Comparison of ENCODE assay signal across 22 mouse cellular contexts in the genomic region with DNA sequence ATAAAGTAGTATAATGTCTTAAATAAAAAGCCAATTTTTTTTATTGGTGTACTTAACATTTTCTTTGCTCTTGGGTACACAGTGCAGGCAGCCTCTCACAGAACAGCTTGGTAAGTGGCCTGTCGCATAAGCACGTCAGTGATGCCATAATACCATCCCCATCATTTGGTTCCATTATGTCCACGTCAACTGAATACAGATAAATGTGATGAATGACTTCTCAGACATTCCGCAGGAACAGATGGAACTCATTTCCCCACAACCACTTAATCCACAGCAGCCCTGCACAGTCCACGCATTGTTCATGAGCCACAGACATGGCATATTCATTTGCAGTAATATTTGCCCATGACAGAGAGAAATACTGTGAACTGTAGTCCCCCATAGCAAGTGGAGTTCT.
A peak's percentile ranks its signal among the peaks of the same experiment; 100 is the strongest.
DNase-seq lines count a peak whose midpoint lies in the region; ATAC-seq lines count a peak whose summit lies in the region.
"Had no signal": no experiment of that assay in that cellular context is flagged by ENCODE, and none has a peak within 500 bp of the region (broad histone marks: within the 10 kb centered on the region; RNA-seq: fewer than 3 reads in every experiment).

No protein-coding gene starts in this region.

- no peaks in the 10 kb centered on the region for H3K36me3 ChIP-seq in forebrain, embryonic 13.5 days (ENCODE audit: poor library complexity, severe bottlenecking)
- no peaks in the 10 kb centered on the region for H3K36me3 ChIP-seq in forebrain, embryonic 10.5 days (replicated peaks)
- no peaks in the 10 kb centered on the region for H3K36me3 ChIP-seq in limb, embryonic 12.5 days
- no peaks in the 10 kb centered on the region for H3K36me3 ChIP-seq in limb, embryonic 10.5 days
- H3K36me3 ChIP-seq in embryonic facial prominence, embryonic 14.5 days (ENCODE audit: control insufficient read depth, insufficient read depth, low read length), result no peaks in the 10 kb centered on the region
- no peaks in the 10 kb centered on the region for H3K36me3 ChIP-seq in neural tube, embryonic 14.5 days (ENCODE audit: control insufficient read depth, insufficient read depth, low read length)
- H3K36me3 ChIP-seq: G1E; heart, embryonic 13.5 days; midbrain, embryonic 13.5 days had no signal

- H3K4me1 ChIP-seq in forebrain, embryonic 13.5 days, result no peaks in the 10 kb centered on the region
- no peaks in the 10 kb centered on the region for H3K4me1 ChIP-seq in forebrain, embryonic 10.5 days
- no peaks in the 10 kb centered on the region for H3K4me1 ChIP-seq in limb, embryonic 12.5 days (replicated peaks)
- no peaks in the 10 kb centered on the region for H3K4me1 ChIP-seq in limb, embryonic 10.5 days
- H3K4me1 ChIP-seq in embryonic facial prominence, embryonic 14.5 days (ENCODE audit: control insufficient read depth, insufficient read depth, low read length), result no peaks in the 10 kb centered on the region
- H3K4me1 ChIP-seq in neural tube, embryonic 14.5 days (ENCODE audit: control insufficient read depth, insufficient read depth, low read length), result no peaks in the 10 kb centered on the region
- H3K4me1 ChIP-seq: heart, embryonic 13.5 days; midbrain, embryonic 13.5 days had no signal

- no peak overlapping the region for H3K4me3 ChIP-seq in forebrain, embryonic 13.5 days
- H3K4me3 ChIP-seq in forebrain, embryonic 10.5 days, result no peak overlapping the region
- no peak overlapping the region for H3K4me3 ChIP-seq in limb, embryonic 12.5 days (replicated peaks)
- no peak overlapping the region for H3K4me3 ChIP-seq in limb, embryonic 10.5 days
- H3K4me3 ChIP-seq in embryonic facial prominence, embryonic 14.5 days (ENCODE audit: low read depth, low read length), result no peak overlapping the region
- H3K4me3 ChIP-seq in neural tube, embryonic 14.5 days (ENCODE audit: low read depth, low read length), result no peak overlapping the region
- H3K4me3 ChIP-seq: heart, embryonic 13.5 days; layer of hippocampus, adult 2 months; midbrain, embryonic 13.5 days had no signal

- H3K9ac ChIP-seq in forebrain, embryonic 13.5 days, result no peak overlapping the region
- H3K9ac ChIP-seq in limb, embryonic 12.5 days (replicated peaks), result no peak overlapping the region
- no peak overlapping the region for H3K9ac ChIP-seq in embryonic facial prominence, embryonic 14.5 days (ENCODE audit: low read depth, low read length)
- H3K9ac ChIP-seq in neural tube, embryonic 14.5 days (replicated peaks; ENCODE audit: low read depth, low read length), result no peak overlapping the region
- H3K9ac ChIP-seq: heart, embryonic 13.5 days; liver, postnatal 0 days; midbrain, embryonic 13.5 days had no signal

- ATAC-seq in forebrain, embryonic 13.5 days, result peak; percentile 53; the same call in 1 of the 2 replicates
- ATAC-seq in limb, embryonic 12.5 days (ENCODE audit: insufficient number of reproducible peaks, insufficient read depth, low FRiP score, low TSS enrichment, low read depth), result 0 out of 2 replicates have a peak, but pooled peaks have one; percentile 52
- ATAC-seq in embryonic facial prominence, embryonic 14.5 days (ENCODE audit: low read depth), result no peak
- ATAC-seq in neural tube, embryonic 14.5 days (ENCODE audit: low read depth), result peak; percentile 76; the same call in 1 of the 2 replicates
- ATAC-seq: inflammation-experienced regulatory T-cells, adult 6 months; liver, postnatal 0 days; midbrain, embryonic 13.5 days had no signal

- H3K9me3 ChIP-seq in forebrain, embryonic 13.5 days (replicated peaks), result no peaks in the 10 kb centered on the region
- H3K9me3 ChIP-seq in forebrain, embryonic 10.5 days, result no peaks in the 10 kb centered on the region
- H3K9me3 ChIP-seq in limb, embryonic 12.5 days, result 0 out of 2 replicates have a peak, but pooled peaks cover 3% of the 10 kb centered on the region
- no peaks in the 10 kb centered on the region for H3K9me3 ChIP-seq in limb, embryonic 10.5 days (replicated peaks)
- no peaks in the 10 kb centered on the region for H3K9me3 ChIP-seq in embryonic facial prominence, embryonic 14.5 days (ENCODE audit: control insufficient read depth, low read length)
- H3K9me3 ChIP-seq in neural tube, embryonic 14.5 days (ENCODE audit: control insufficient read depth, low read length), result no peaks in the 10 kb centered on the region
- H3K9me3 ChIP-seq: heart, embryonic 13.5 days; midbrain, embryonic 13.5 days had no signal

- no peak overlapping the region for H3K4me2 ChIP-seq in forebrain, embryonic 13.5 days
- H3K4me2 ChIP-seq in limb, embryonic 12.5 days, result no peak overlapping the region
- H3K4me2 ChIP-seq in embryonic facial prominence, embryonic 14.5 days (ENCODE audit: low read depth, low read length), result no peak overlapping the region
- H3K4me2 ChIP-seq in neural tube, embryonic 14.5 days (ENCODE audit: low read depth, low read length), result no peak overlapping the region
- H3K4me2 ChIP-seq: heart, embryonic 13.5 days; midbrain, embryonic 13.5 days had no signal

- WGBS in forebrain, embryonic 13.5 days, result 79% methylated on average over 5 of the region's 5 CpGs
- 78% methylated on average over 5 of the region's 5 CpGs for WGBS in forebrain, embryonic 10.5 days
- 42% methylated on average over 5 of the region's 5 CpGs for WGBS in limb, embryonic 12.5 days
- WGBS in limb, embryonic 10.5 days, result 51% methylated on average over 5 of the region's 5 CpGs
- 28% methylated on average over 5 of the region's 5 CpGs for WGBS in embryonic facial prominence, embryonic 14.5 days
- 39% methylated on average over 5 of the region's 5 CpGs for WGBS in neural tube, embryonic 14.5 days

- no peaks in the 10 kb centered on the region for H3K27me3 ChIP-seq in forebrain, embryonic 13.5 days
- no peaks in the 10 kb centered on the region for H3K27me3 ChIP-seq in forebrain, embryonic 10.5 days (ENCODE audit: poor library complexity, severe bottlenecking)
- no peaks in the 10 kb centered on the region for H3K27me3 ChIP-seq in limb, embryonic 12.5 days
- H3K27me3 ChIP-seq in limb, embryonic 10.5 days (ENCODE audit: low read depth, poor library complexity, severe bottlenecking), result no peaks in the 10 kb centered on the region
- no peaks in the 10 kb centered on the region for H3K27me3 ChIP-seq in embryonic facial prominence, embryonic 14.5 days (replicated peaks; ENCODE audit: control insufficient read depth, insufficient read depth, low read length)
- no peaks in the 10 kb centered on the region for H3K27me3 ChIP-seq in neural tube, embryonic 14.5 days (ENCODE audit: control insufficient read depth, insufficient read depth, low read length)
- H3K27me3 ChIP-seq: heart, embryonic 13.5 days; midbrain, embryonic 13.5 days had no signal

- H3K27ac ChIP-seq in forebrain, embryonic 13.5 days, result no peak overlapping the region
- no peak overlapping the region for H3K27ac ChIP-seq in forebrain, embryonic 10.5 days
- H3K27ac ChIP-seq in limb, embryonic 12.5 days, result no peak overlapping the region
- H3K27ac ChIP-seq in limb, embryonic 10.5 days, result no peak overlapping the region
- no peak overlapping the region for H3K27ac ChIP-seq in embryonic facial prominence, embryonic 14.5 days (replicated peaks; ENCODE audit: low read depth, low read length)
- H3K27ac ChIP-seq in neural tube, embryonic 14.5 days (ENCODE audit: low read depth, low read length), result no peak overlapping the region
- H3K27ac ChIP-seq: heart, embryonic 13.5 days; layer of hippocampus, adult 2 months; midbrain, embryonic 13.5 days had no signal

- DNase-seq in forebrain, embryonic 10.5 days (ENCODE audit: extremely low spot score, low spot score), result no peak
- no peak for DNase-seq in limb, embryonic 10.5 days (ENCODE audit: low spot score)
- DNase-seq in embryonic facial prominence, embryonic 14.5 days (ENCODE audit: low spot score), result peak; percentile 14
- no peak for DNase-seq in MN1 (ENCODE audit: low spot score)
- DNase-seq: adrenal gland, postnatal 36 days; cerebellum, adult 2 months; cerebellum, postnatal 36 days; heart, adult 11 months; kidney, adult 8-10 months; kidney, postnatal 14 days; liver, postnatal 0 days; lung, postnatal 10 days; right cerebral cortex, adult 18-20 months; thymus, postnatal 36 days had no signal
